In genomic region chr7:27481627-27481969, GRCm38 (mm10) we compare ENCODE assay signal across 8 mouse cellular contexts. TPM values are rescaled to one million over a fixed set of nuclear protein-coding genes. Genes with fewer than 3 reads are reported as not detected.
DNase-seq lines count a peak whose midpoint lies in the region; ATAC-seq lines count a peak whose summit lies in the region.

No protein-coding gene starts in this region.

- DNase-seq in layer of hippocampus, adult 11-12 months (ENCODE audit: low spot score): peak; percentile 78
- DNase-seq in layer of hippocampus, adult 9-10 months (ENCODE audit: low spot score): no peak
- peak; percentile 85 for DNase-seq in embryo, embryonic 10.5 days (ENCODE audit: low spot score)
- DNase-seq in gastrocnemius, postnatal 25 days: peak; percentile 97
- DNase-seq in intestine, embryonic 14.5 days (ENCODE audit: low spot score): peak; percentile 94
- peak; percentile 85 for DNase-seq in limb, embryonic 11.5 days (ENCODE audit: low spot score)
- peak; percentile 67 for DNase-seq in spleen, adult 12 weeks (ENCODE audit: low spot score)

- H3K36me3 ChIP-seq in intestine, embryonic 14.5 days (ENCODE audit: control insufficient read depth, insufficient read depth, low read length): peaks cover 13% of the 10 kb centered on the region
- peaks cover under 1% of the 10 kb centered on the region; the same call in 1 of the 2 replicates for H3K36me3 ChIP-seq in limb, embryonic 11.5 days (ENCODE audit: control insufficient read depth, insufficient read depth, low read length)
- peaks cover 16% of the 10 kb centered on the region for H3K36me3 ChIP-seq in midbrain, embryonic 12.5 days

- H3K4me1 ChIP-seq in intestine, embryonic 14.5 days (replicated peaks; ENCODE audit: control insufficient read depth, insufficient read depth, low read length): peaks cover 8% of the 10 kb centered on the region
- H3K4me1 ChIP-seq in limb, embryonic 11.5 days (ENCODE audit: control insufficient read depth, insufficient read depth, low read length): peaks cover 3% of the 10 kb centered on the region; the same call in 1 of the 2 replicates
- H3K4me1 ChIP-seq in midbrain, embryonic 12.5 days: peaks cover 9% of the 10 kb centered on the region

- H3K9ac ChIP-seq in intestine, embryonic 14.5 days (ENCODE audit: low read length): peak overlapping the region; percentile 0
- H3K9ac ChIP-seq in limb, embryonic 11.5 days (ENCODE audit: low read length): peak overlapping the region; percentile 22; the same call in 1 of the 2 replicates
- peak overlapping the region; percentile 46 for H3K9ac ChIP-seq in midbrain, embryonic 12.5 days (replicated peaks)

- peak overlapping the region; percentile 56 for H3K4me2 ChIP-seq in intestine, embryonic 14.5 days (ENCODE audit: low read length)
- peak overlapping the region; percentile 49 for H3K4me2 ChIP-seq in limb, embryonic 11.5 days (ENCODE audit: low read depth, severe bottlenecking)
- peak overlapping the region; percentile 58 for H3K4me2 ChIP-seq in midbrain, embryonic 12.5 days (replicated peaks)

- H3K4me3 ChIP-seq in intestine, embryonic 14.5 days (ENCODE audit: low read depth, low read length): peak overlapping the region; percentile 27
- peak overlapping the region; percentile 7 for H3K4me3 ChIP-seq in limb, embryonic 11.5 days (ENCODE audit: low read depth, low read length)
- H3K4me3 ChIP-seq in midbrain, embryonic 12.5 days: peak overlapping the region; percentile 33

- ATAC-seq in intestine, embryonic 14.5 days (replicated peaks; ENCODE audit: low FRiP score, low TSS enrichment, low read depth): peak; percentile 93
- peak; percentile 88 for ATAC-seq in limb, embryonic 11.5 days (ENCODE audit: insufficient number of reproducible peaks, low FRiP score, low TSS enrichment, low read depth)
- peak; percentile 77; the same call in 1 of the 2 replicates for ATAC-seq in midbrain, embryonic 12.5 days (ENCODE audit: low FRiP score, low read depth)

- no peaks in the 10 kb centered on the region for H3K27me3 ChIP-seq in intestine, embryonic 14.5 days (replicated peaks; ENCODE audit: control insufficient read depth, insufficient read depth, low read length)
- no peaks in the 10 kb centered on the region for H3K27me3 ChIP-seq in limb, embryonic 11.5 days (ENCODE audit: control insufficient read depth, insufficient read depth, low read length)
- peaks cover 4% of the 10 kb centered on the region; the same call in 1 of the 2 replicates for H3K27me3 ChIP-seq in midbrain, embryonic 12.5 days

- 0% methylated on average over 5 of the region's 12 CpGs for WGBS in intestine, embryonic 14.5 days
- WGBS in limb, embryonic 11.5 days: 0% methylated on average over 11 of the region's 12 CpGs
- WGBS in midbrain, embryonic 12.5 days: 0% methylated on average over 5 of the region's 12 CpGs

- peak overlapping the region; percentile 54 for H3K27ac ChIP-seq in intestine, embryonic 14.5 days (ENCODE audit: low read depth)
- H3K27ac ChIP-seq in limb, embryonic 11.5 days (replicated peaks; ENCODE audit: low read depth, low read length): 0 out of 2 replicates have a peak overlapping the region, but pooled peaks have one; percentile 10
- H3K27ac ChIP-seq in midbrain, embryonic 12.5 days (replicated peaks): peak overlapping the region; percentile 27; the same call in 1 of the 2 replicates

- H3K9me3 ChIP-seq in intestine, embryonic 14.5 days (ENCODE audit: control insufficient read depth, low read length): no peaks in the 10 kb centered on the region
- no peaks in the 10 kb centered on the region for H3K9me3 ChIP-seq in limb, embryonic 11.5 days (ENCODE audit: control insufficient read depth, low read length)
- no peaks in the 10 kb centered on the region for H3K9me3 ChIP-seq in midbrain, embryonic 12.5 days

RNA-seq across cellular contexts. Expression of gene Sertad1, which starts 5.1 kb away (rescaled TPM):
- total RNA-seq in gastrocnemius, postnatal 25 days (2021): 1 to 10 TPM; 6.8 to 7.5 TPM
- 33.9 and 38.4 TPM in 2 replicates for polyA plus RNA-seq in intestine, embryonic 14.5 days (2014; fragmentation: Nextera tagmentation; extraction: Ambion mirVana)
- 29.0 and 31.5 TPM in 2 replicates for polyA plus RNA-seq in limb, embryonic 11.5 days (2014; fragmentation: Nextera tagmentation; extraction: Ambion mirVana)
- 11.6 and 14.4 TPM in 2 replicates for polyA plus RNA-seq in midbrain, embryonic 12.5 days (2016; fragmentation: Nextera tagmentation; extraction: Ambion mirVana)

RNA-seq across cellular contexts. Expression of gene Sertad3, which starts 8.0 kb away (rescaled TPM):
- total RNA-seq in gastrocnemius, postnatal 25 days (2021): 1 to 10 TPM; 3.8 to 7.3 TPM
- polyA plus RNA-seq in intestine, embryonic 14.5 days (2014; fragmentation: Nextera tagmentation; extraction: Ambion mirVana): 25.2 and 29.0 TPM in 2 replicates
- 25.9 and 29.3 TPM in 2 replicates for polyA plus RNA-seq in limb, embryonic 11.5 days (2014; fragmentation: Nextera tagmentation; extraction: Ambion mirVana)
- polyA plus RNA-seq in midbrain, embryonic 12.5 days (2016; fragmentation: Nextera tagmentation; extraction: Ambion mirVana): 16.5 and 18.7 TPM in 2 replicates

RNA-seq across cellular contexts. Expression of gene Prx, which starts 17.5 kb away (rescaled TPM):
- total RNA-seq in gastrocnemius, postnatal 25 days (2021): 10 to 100 TPM; 11.6 to 13.0 TPM
- 1.5 and 1.6 TPM in 2 replicates for polyA plus RNA-seq in intestine, embryonic 14.5 days (2014; fragmentation: Nextera tagmentation; extraction: Ambion mirVana)
- 1.5 and 2.1 TPM in 2 replicates for polyA plus RNA-seq in limb, embryonic 11.5 days (2014; fragmentation: Nextera tagmentation; extraction: Ambion mirVana)
- polyA plus RNA-seq in midbrain, embryonic 12.5 days (2016; fragmentation: Nextera tagmentation; extraction: Ambion mirVana): 2.5 and 3.1 TPM in 2 replicates

RNA-seq across cellular contexts. Expression of gene Blvrb, which starts 33.8 kb away (rescaled TPM):
- total RNA-seq in gastrocnemius, postnatal 25 days (2021): 10 to 100 TPM; 11.0 to 17.2 TPM
- 52.3 and 54.0 TPM in 2 replicates for polyA plus RNA-seq in intestine, embryonic 14.5 days (2014; fragmentation: Nextera tagmentation; extraction: Ambion mirVana)
- polyA plus RNA-seq in limb, embryonic 11.5 days (2014; fragmentation: Nextera tagmentation; extraction: Ambion mirVana): 29.0 and 30.5 TPM in 2 replicates
- 23.1 and 31.0 TPM in 2 replicates for polyA plus RNA-seq in midbrain, embryonic 12.5 days (2016; fragmentation: Nextera tagmentation; extraction: Ambion mirVana)

RNA-seq across cellular contexts. Expression of gene Sptbn4, which starts 34.1 kb away (rescaled TPM):
- under 1 TPM in 1 of 2 experiments, not detected in 1; 0.05 TPM for total RNA-seq in gastrocnemius, postnatal 25 days (2021)
- polyA plus RNA-seq in intestine, embryonic 14.5 days (2014; fragmentation: Nextera tagmentation; extraction: Ambion mirVana): 0.34 and 0.48 TPM in 2 replicates
- polyA plus RNA-seq in limb, embryonic 11.5 days (2014; fragmentation: Nextera tagmentation; extraction: Ambion mirVana): 0.15 and 0.27 TPM in 2 replicates
- 0.67 and 0.78 TPM in 2 replicates for polyA plus RNA-seq in midbrain, embryonic 12.5 days (2016; fragmentation: Nextera tagmentation; extraction: Ambion mirVana)
